Mouse (Mus musculus) liver, adult 2 months (tissue): ENCODE data around the gene Rbbp9. TPM values are rescaled to one million over a fixed set of nuclear protein-coding genes. Genes with fewer than 3 reads are reported as not detected.
"Not testable (repeated sequence)": the region's sequence is repeated elsewhere in the genome, so short reads cannot be mapped to it uniquely, and the experiment has no call there.

Experiments
- DNase-seq: peaks from one replicate; pipeline ENCODE4 v3.0.0-alpha.2; 2011; ENCODE audit warnings: low read depth, low spot score; ENCODE audit errors: extremely low read depth
- H3K27ac ChIP-seq: fragments of 200-500 bp; replicated peaks from 2 replicates; pipeline ENCODE4 v1.5.1; 2012; ENCODE audit warnings: low read depth, mild to moderate bottlenecking, control low read depth, inconsistent platforms, low read length; ENCODE audit not compliant: insufficient read depth
- H3K27me3 ChIP-seq: fragments of 200-500 bp; 2 replicates; pipeline ENCODE4 v1.6.1; 2012; ENCODE audit warnings: mild to moderate bottlenecking, moderate library complexity, low read length, inconsistent platforms; ENCODE audit not compliant: control insufficient read depth, insufficient read depth
- H3K36me3 ChIP-seq: fragments of 200-500 bp; 2 replicates; pipeline ENCODE4 v1.6.1; 2012; ENCODE audit warnings: low read length, inconsistent platforms; ENCODE audit not compliant: control insufficient read depth, insufficient read depth
- H3K4me1 ChIP-seq: fragments of 200-500 bp; 2 replicates; pipeline ENCODE4 v1.6.1; 2011; ENCODE audit warnings: low read length; ENCODE audit not compliant: control insufficient read depth, insufficient read depth
- H3K4me3 ChIP-seq: fragments of 200-500 bp; 2 replicates; pipeline ENCODE4 v1.5.1; 2011; ENCODE audit warnings: low read depth, mild to moderate bottlenecking, control low read depth, low read length, moderate library complexity; ENCODE audit not compliant: insufficient read depth
- H3K79me2 ChIP-seq: fragments of 200-500 bp; 2 replicates; pipeline ENCODE4 v1.6.1; 2012; ENCODE audit warnings: inconsistent platforms, mild to moderate bottlenecking, low read length, moderate library complexity; ENCODE audit not compliant: control insufficient read depth, insufficient read depth
- H3K9ac ChIP-seq: fragments of 200-500 bp; 2 replicates; pipeline ENCODE4 v1.6.1; 2012; ENCODE audit warnings: low read depth, mild to moderate bottlenecking, control low read depth, inconsistent platforms, low read length
- CTCF ChIP-seq: fragments of 200-500 bp; IDR thresholded peaks from 2 replicates; pipeline ENCODE4 v1.5.1; 2011; ENCODE audit warnings: low read depth, low read length, control low read depth
- POLR2A ChIP-seq: fragments of 200-500 bp; IDR thresholded peaks from 2 replicates; pipeline ENCODE4 v1.6.1; 2011; ENCODE audit warnings: low read length, control low read depth; ENCODE audit not compliant: insufficient read depth; ENCODE audit errors: extremely low read depth
- WGBS: fragments of 180-500 bp; shearing (Covaris S2); methylation state at CpG from one replicate; pipeline ENCODE4 v1.1.7; 2018; 5-methylcytosine and 5-hydroxymethylcytosine counted together
- polyA plus RNA-seq: library from polyadenylated mRNA; depleted of rRNA; stranded (reverse); fragments of >200 nt; gene quantifications from 2 replicates; pipeline ENCODE4 v1.2.3, GENCODE M21; 2012; rRNA removed
- total RNA-seq: library from RNA; depleted of rRNA; stranded (reverse); fragments of >200 nt; gene quantifications from 2 replicates; pipeline ENCODE4 v1.2.3, GENCODE M21; 2014; rRNA removed

Rbbp9 gene
- 16.1 and 17.1 TPM in 2 replicates for total RNA-seq
- 7.1 and 9.2 TPM in 2 replicates for polyA plus RNA-seq

- Histone ChIP-seq H3K79me2 (no peaks in the 10 kb centered on the region), H3K36me3 (0 out of 2 replicates have a peak, but pooled peaks cover 4% of the 10 kb centered on the region), H3K27me3 (no peaks in the 10 kb centered on the region), H3K4me1 (peaks cover 5% of the 10 kb centered on the region), H3K27ac (peak within 1 kb of the TSS; percentile 47), H3K4me3 (peak within 1 kb of the TSS; percentile 98), H3K9ac (peak within 1 kb of the TSS; percentile 91)
- under 1% methylated on average over 17 of the region's 17 CpGs for WGBS
- 0 out of 2 replicates have a peak, but pooled peaks have one; percentile 24 for TF ChIP-seq POLR2A
- TF ChIP-seq CTCF: no peak
- peak; percentile 78 for DNase-seq
These were observed at the start of gene Rbbp9 for GRCm38 (mm10) chr2:144550529-144550928. Gene Rbbp9 (minus strand): TSS chr2:144550869.

GRCm38 (mm10) chr2:144599831-144600687 lies 49.4 kb upstream of the Rbbp9 start, which contains the start of gene Dtd1:
Gene Dtd1 (plus strand): TSS chr2:144599897.
- TF ChIP-seq CTCF (peak; percentile 83), POLR2A (no peak; the same call in 1 of the 2 replicates)
- Histone ChIP-seq H3K27ac (peak within 1 kb of the TSS; percentile 38; the same call in 1 of the 2 replicates), H3K4me1 (no peaks in the 10 kb centered on the region), H3K9ac (peak within 1 kb of the TSS; percentile 86), H3K79me2 (no peaks in the 10 kb centered on the region), H3K36me3 (no peaks in the 10 kb centered on the region), H3K4me3 (peak within 1 kb of the TSS; percentile 78), H3K27me3 (no peaks in the 10 kb centered on the region)
- peak; percentile 81 for DNase-seq
- under 1% methylated on average over 50 of the region's 50 CpGs for WGBS

- Histone ChIP-seq H3K27ac (no peak overlapping the region), H3K79me2 (no peaks in the 10 kb centered on the region), H3K27me3 (no peaks in the 10 kb centered on the region), H3K36me3 (no peaks in the 10 kb centered on the region), H3K4me1 (peaks cover 2% of the 10 kb centered on the region; the same call in 1 of the 2 replicates), H3K9ac (no peak overlapping the region), H3K4me3 (no peak overlapping the region)
- TF ChIP-seq POLR2A (no peak), CTCF (no peak)
- 67% methylated on average over 2 of the region's 2 CpGs for WGBS
- no peak for DNase-seq
These were observed 47.3 kb upstream of the Rbbp9 start for GRCm38 (mm10) chr2:144598006-144598405.

- under 1% methylated on average over 31 of the region's 31 CpGs for WGBS
- Histone ChIP-seq H3K27me3 (no peaks in the 10 kb centered on the region), H3K36me3 (peaks cover 4% of the 10 kb centered on the region; the same call in 1 of the 2 replicates), H3K79me2 (no peaks in the 10 kb centered on the region), H3K27ac (peak within 1 kb of the TSS; percentile 55), H3K9ac (peak within 1 kb of the TSS; percentile 72), H3K4me1 (peaks cover 2% of the 10 kb centered on the region; the same call in 1 of the 2 replicates), H3K4me3 (peak within 1 kb of the TSS; percentile 66)
- peak; percentile 51; the same call in 1 of the 2 replicates for TF ChIP-seq POLR2A
- no peak for TF ChIP-seq CTCF
- DNase-seq: peak; percentile 87
These were observed 43.4 kb upstream of the Rbbp9 start, which contains the start of gene Smim26 for GRCm38 (mm10) chr2:144593951-144594651. Gene Smim26 (plus strand): TSS chr2:144594054.

GRCm38 (mm10) chr2:144593036-144593435 lies 42.4 kb upstream of the Rbbp9 start:
- H3K36me3 ChIP-seq, H3K27ac ChIP-seq, H3K4me3 ChIP-seq, H3K4me1 ChIP-seq, H3K9ac ChIP-seq, H3K27me3 ChIP-seq, DNase-seq, H3K79me2 ChIP-seq: not testable (repeated sequence)
- 73% methylated on average over 8 of the region's 8 CpGs for WGBS
